Mouse (Mus musculus) E14TG2a.4 (cell line): ENCODE measurements around the gene Alk.

Source experiments
- CTCF ChIP-seq: conservative IDR thresholded peaks from 2 replicates; pipeline ENCODE4 v1.5.1; 2014; ENCODE audit warnings: low read length
- POU5F1 ChIP-seq: IDR thresholded peaks from 2 replicates; pipeline ENCODE4 v1.6.1; 2014; ENCODE audit warnings: low read length, borderline replicate concordance

DNA sequence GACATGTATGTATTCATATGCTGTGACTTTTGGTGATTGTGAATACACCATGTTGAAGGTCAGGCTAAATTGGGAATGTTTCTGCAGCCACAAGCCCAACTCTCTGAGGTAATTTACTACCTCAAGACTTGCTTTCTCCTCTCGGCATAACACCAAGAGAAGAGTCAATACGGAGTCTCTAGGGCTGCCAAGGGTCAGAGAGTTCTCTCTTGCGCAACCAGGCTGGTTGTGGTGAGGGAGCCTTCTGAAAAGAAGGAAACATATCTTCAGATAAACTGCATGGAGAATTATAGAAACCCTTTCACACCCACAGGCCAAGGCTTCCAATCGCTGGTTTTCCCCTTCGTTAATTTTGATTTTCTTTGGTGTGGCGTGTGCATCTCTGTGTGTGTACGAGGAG, 649.4 kb downstream of the Alk start:
- TF ChIP-seq CTCF: no peak
- TF ChIP-seq POU5F1: no peak
